12 mouse cellular contexts compared by ENCODE assay signal in the genomic region with DNA sequence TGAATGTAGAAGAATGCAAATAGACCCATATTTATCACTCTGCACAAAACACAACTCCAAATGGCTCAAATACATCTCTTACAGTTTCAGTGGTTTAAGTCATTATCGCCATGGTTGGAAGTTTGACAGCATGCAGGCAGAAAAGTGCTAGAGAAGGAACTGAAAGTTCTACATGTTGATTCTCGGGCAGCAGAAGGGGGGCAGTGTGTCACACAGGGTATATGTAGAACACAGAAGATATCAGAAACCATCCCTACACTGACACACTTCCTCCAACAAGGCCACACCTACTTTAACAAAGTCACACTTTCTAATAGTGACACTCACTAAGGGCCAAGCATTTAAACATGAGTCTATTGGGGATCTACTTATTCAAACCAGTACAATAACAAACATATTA.
"Had no signal": no experiment of that assay in that cellular context is flagged by ENCODE, and none has a peak within 500 bp of the region (broad histone marks: within the 10 kb centered on the region; RNA-seq: fewer than 3 reads in every experiment).

No protein-coding gene starts in this region.

- DNase-seq: retina, postnatal 1 day; right cerebral cortex, adult 18-20 months; right cerebral cortex, postnatal 14 days; right cerebral cortex, postnatal 25 days; right cerebral cortex, postnatal 4 days; spleen, adult 18-20 months; thymus, adult 18-20 months; thymus, adult 2 months; thymus, postnatal 14 days; thymus, postnatal 25 days; thymus, postnatal 36 days; thymus, postnatal 4 days had no signal
